Mouse (Mus musculus) embryonic fibroblast, embryonic 13.5 days (primary cell): ENCODE data around the gene Snrpa.

Source experiments
- CTCF ChIP-seq: IDR thresholded peaks from 2 replicates; pipeline ENCODE4 v1.5.1; 2011; ENCODE audit warnings: mild to moderate bottlenecking, control low read depth, low read length, moderate library complexity, borderline replicate concordance; ENCODE audit not compliant: insufficient read depth
- POLR2A ChIP-seq: IDR thresholded peaks from 2 replicates; pipeline ENCODE4 v1.6.1; 2011; ENCODE audit warnings: low read depth, mild to moderate bottlenecking, control low read depth, low read length, moderate library complexity

DNA sequence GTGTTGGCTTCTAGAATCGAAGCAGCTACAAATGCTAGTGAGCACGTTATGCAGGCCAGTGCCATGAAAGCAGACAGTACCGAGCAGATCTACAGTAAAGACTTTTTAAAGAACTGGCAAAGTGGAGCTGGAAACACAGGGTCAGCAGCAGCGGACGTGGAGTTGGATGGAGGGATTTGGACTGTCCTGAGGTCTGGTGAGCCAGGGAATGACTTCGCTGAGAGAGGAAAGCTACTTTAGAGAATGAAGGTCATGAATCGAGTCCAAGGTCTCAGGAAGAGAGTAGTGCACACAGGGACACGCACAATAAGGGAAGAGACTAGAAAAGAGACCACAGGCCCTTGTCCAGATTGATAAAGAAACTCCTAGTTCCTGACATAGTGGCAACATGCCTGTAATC lies 1.6 kb upstream of the Snrpa start:
- TF ChIP-seq POLR2A, result no peak
- no peak for TF ChIP-seq CTCF
